Mouse (Mus musculus): ENCODE data around the gene Olfr148.

DNA sequence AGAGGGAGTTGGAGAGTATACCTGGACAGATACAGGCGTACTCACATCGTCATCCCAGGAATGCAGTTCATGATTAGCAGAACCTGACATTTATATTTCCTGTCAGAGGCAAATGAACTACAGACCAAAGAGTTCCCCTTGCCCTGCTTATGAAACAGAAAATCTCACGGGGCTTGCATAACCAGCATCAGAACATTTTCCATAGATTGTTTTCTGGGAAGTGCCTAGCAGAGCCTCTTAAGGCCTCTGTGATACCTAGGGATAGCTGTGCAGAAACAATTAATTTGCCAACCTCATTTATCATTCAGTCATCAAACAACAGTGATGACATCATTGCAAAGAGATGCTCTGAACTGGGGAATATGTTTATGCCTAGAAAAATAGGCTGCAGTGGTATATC, 35.0 kb upstream of the Olfr148 start, which contains the start of gene Olfr959:
- TF ChIP-seq CTCF (IDR thresholded peaks at IDR 0.05; ENCODE audit: low read depth, low read length), result no peak
- no peak for TF ChIP-seq POLR2A (IDR thresholded peaks at IDR 0.05; ENCODE audit: borderline replicate concordance, low read depth, low read length)

Data from bone marrow macrophage, adult 2 months (primary cell).